Mouse (Mus musculus) yolk sac, embryonic 10.5 days (tissue): ENCODE results near the gene Tnnt3.

Source experiments
- DNase-seq: peaks from one replicate; pipeline ENCODE4 v3.0.0-alpha.2; 2017; ENCODE audit warnings: low spot score

Tnnt3 gene

DNA sequence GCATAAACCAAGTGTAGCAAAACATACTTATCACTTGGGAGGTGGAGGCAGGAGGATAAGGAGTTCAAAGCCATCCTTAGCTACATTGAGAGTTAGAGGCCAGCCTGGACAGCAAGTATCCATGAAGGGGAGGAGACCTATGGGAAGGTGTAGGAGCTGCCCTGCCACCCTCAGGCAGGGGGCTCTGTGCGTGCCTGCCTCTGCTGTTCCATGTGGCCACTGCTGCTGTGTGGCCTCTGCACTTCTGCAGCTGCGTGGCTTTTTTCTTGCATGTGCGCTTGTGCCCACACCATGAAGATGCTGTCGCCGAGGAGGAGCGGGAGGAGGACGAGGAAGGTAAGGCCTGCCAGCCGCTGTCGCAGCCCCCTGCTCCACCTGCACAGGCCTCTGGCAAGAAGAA lies 8.8 kb downstream of the Tnnt3 start:
- no peak for DNase-seq

DNA sequence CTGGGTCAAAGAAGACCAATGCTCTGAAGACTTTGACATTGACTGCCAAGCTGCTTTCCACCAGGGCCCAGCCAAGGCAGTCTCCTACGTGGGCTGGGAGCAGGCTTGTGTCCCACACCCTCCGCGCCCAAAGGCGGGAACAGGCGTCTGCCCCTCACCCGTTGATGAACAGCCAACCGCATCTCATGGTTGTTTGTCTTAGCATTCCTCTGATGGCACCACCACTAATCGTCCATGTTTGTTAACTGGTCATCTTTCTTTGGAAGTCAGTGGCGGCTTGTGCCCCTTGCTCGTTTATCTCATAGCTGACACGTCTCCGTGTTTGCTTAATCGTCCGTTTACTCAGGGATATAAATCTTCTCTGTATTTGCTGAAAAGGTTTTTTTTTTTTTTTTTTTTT lies 10.9 kb downstream of the Tnnt3 start:
- peak; percentile 53 for DNase-seq

DNA sequence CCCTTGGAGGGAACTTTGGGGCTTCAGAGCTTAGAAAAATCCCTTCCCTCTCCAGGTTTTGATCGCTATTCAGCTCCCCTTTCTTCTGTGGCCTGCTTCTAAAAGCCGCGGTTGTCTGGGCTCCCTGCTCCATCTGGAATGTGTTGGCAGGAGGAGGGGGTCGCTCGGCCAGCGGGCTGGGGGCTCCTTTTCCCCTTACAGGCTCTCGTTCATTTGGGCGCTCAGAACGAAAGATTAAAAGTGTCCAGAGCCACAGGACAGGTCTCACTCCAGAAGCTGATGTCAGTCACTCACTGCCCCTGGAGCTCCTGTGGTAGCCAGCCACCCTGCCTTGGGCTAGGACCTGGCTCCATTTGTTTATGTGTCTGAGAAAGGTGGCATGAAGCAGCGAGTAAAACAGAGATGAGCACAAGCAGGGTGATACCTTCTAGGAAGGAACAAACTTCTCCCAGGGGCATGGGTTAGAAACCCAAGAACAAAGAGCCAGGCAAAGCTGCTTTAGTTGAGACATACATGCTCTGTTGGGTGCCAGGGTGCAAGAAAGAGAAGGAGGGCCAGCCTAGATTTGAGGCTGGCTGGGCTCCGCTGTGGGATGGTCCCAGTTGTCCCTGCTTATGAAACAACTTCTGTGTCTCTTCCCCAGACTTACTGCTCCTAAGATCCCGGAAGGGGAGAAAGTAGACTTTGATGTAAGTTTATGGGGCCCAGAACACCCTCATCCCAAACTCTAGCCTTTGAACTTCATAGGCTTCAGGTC lies 11.6 kb downstream of the Tnnt3 start:
- peak; percentile 44 for DNase-seq

DNA sequence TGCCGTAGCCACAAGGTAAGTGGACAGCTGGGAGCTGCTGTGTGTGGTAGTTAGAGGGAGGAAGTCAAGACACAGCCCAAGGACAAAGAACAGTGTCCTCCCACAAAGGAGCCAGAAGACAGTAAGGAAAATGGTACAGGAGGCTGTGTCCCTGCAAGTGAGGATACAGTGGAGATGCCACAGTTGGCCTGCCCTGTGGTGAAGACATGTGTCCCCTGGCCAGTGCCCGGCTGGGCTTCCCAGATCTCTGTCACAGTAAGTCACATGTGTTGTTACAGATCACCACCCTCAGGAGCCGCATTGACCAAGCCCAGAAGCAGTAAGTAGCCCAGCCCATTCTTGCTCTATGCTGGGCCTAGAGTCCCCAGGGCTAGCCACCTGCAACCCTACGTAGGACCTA lies 15.4 kb downstream of the Tnnt3 start:
- DNase-seq: no peak

DNA sequence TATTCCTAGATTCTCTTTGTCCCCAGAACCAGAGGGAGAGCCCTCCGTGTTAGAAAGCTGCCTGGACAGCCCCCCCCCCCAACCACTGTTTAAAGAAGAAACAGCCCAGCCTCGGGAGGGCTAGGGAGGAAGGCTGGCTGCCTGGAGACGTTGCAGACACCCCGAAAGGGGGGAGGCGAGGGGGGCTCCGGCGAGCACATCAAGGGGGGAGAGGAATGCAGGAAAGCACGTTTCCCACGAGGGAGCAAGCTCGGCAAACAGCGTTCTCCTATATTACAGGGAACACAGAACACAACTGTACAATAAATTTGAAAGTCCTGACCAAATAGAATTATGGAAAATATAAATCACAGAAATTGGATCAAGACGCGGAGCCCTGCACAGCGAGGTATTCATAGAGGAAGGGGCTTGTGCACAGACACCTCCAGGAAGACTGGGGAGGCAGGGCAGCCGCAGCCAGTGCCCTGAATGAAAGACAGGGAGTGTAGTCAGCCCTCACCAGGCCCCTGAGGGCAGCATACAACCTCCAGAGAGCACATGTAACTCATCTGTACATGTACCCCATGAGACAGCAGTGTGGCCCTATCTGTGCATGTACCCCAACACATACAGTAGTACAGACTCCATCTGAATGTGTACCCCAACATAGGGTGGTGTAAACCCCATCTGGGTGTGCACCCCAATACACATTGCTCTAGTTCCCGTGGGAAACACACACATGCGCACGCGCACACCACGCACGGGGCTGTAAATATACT lies 17.8 kb downstream of the Tnnt3 start:
- DNase-seq: peak; percentile 71

DNA sequence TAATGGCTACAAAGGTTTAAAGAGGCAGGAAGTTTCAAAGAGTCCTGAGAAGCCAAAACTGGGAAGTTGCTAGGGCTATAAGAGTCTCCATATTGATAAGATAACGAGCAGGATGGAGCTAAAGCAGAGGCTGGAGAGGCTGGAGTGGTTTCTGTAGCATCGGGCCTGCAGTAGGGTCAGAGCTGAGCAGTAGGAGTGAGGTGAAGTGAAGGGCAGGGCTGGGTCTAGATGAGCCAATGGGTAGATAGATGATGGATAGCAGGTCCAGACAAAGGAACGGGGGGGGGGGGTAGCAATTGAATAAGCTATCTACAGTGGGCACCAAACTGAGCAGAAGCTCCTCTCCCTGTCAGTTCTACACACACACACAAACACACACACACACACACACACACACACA lies 18.9 kb downstream of the Tnnt3 start:
- DNase-seq: no peak

DNA sequence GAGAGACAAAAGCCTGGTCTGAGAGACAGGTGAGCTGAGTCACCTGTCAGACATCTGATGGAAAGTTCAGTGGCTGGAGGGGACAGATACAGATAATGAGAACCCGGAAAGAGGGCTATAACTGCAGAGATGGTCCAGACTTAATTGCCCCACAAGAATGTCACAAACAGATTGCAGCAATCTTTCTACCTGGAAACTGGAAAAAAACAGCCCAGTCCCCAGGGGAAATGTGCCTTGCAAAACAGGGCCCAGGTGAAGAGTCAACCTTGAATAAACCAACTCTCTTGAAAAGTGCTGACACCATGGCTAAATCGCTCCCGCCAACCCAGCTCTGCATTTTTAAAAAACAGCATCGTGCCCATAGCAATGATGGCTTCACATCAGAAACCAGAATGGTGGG lies 21.7 kb downstream of the Tnnt3 start:
- DNase-seq: peak; percentile 86

DNA sequence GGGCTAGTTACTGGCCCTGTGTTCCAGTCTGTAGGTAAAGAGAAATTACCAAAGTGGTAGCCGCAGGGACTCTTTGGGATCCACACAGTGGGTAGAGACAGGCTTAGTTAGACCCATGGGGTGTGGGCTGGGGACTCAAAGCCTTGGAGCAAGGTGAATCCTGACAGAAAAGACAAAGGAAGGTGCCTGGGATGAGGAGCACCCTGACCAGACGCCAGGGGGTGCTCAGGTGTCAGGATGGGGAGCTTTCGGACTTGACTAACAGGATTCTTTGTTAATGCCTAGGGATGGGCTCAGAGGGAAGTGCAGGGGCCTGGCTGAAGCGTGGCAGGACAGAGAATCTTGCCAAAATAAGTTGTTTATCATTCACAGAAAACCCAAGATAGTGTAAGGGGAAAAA lies 23.7 kb downstream of the Tnnt3 start:
- peak; percentile 82 for DNase-seq

DNA sequence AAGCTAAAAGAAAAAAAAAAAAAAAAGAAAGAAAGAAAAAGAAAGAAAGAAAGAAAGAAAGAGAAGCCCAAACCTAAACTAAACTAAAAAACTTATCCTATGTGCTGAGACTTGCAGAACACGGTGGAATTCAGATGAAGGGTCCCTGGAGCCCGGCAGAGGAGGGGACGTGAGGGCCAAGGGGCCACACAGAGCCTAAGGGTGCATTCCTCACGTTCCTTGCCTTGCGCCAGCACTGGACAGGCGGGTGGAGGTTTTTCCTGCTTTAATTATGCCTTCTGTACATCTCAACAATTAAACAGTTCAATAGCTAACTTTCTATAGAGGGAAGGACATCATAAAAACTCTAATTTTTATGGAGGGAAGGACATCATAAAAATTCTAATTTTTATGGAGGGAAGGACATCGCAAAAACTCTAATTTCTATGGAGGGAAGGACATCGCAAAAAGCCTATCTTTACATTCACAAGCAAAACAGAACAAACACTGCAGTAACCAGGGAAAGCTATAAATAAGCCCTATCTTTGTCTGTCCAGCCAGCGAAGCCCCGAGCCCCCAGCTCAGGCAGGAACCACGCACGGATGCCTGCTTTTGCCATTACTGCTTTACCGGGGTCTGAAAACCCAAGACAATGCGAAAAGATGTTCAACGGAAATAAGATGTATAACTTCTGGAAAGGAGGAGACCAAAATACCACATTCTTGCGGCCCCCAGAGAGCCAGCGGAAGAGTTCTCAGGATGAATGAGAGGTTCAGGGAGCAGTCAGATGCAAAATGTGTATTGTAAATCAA lies 24.8 kb downstream of the Tnnt3 start:
- DNase-seq: peak; percentile 63

DNA sequence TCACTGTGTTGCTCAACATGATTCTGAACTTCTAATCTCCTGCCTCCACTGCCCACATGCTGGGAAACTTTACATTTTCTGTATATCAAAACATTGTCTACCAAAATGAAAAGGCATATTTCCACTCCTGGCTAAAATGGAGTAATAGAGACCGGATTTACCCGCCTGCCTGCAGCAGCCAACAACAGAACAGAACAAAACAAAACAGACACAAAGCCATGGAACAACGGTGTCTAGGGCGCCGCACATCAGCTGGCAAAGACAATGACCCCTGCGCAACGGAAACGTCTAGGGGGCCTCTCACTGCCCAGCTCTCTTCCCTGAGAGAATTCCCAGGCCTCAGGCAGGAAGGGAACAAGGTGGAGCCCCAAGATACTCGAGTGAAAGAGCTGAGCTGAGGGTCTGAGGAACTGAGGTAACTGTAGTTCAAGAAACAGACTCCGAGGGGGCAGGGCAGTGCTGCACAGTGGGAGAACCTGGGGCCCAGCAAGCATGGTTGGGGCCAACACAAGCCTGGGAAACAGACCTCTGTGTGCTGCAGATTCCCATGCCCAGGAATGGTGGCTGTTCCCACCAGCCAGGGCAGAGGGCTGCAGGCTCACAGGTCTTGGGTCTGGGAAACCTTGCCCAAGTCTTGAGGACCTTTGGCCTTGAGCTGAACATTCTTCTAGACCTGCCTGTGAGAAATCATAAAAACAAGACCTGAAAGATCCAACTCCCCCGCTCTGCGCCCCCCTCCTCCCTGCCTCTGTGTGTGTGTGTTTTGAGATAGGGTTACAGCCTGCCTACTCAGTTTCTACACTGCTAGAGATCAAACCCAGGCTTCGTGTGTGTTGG lies 26.9 kb downstream of the Tnnt3 start:
- peak; percentile 86 for DNase-seq

DNA sequence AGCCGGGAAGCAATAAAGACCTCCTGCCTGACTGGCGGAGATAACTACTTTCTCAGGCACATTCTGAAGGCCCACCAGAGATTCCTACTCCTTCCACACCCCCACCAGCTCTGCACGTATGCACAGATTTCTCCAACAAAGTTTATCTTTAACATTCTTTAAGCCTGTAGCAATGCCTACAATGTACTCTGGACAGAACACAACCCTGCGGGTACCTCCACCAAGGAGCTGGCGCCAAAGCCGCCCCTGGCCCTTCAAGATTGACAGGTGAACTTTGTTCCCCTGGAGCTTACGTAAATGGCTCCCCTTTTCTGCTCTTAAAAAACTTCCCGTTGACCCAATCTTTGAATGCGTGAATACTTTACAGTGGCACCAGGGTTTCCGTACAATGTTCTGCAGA lies 30.7 kb downstream of the Tnnt3 start:
- peak; percentile 85 for DNase-seq

DNA sequence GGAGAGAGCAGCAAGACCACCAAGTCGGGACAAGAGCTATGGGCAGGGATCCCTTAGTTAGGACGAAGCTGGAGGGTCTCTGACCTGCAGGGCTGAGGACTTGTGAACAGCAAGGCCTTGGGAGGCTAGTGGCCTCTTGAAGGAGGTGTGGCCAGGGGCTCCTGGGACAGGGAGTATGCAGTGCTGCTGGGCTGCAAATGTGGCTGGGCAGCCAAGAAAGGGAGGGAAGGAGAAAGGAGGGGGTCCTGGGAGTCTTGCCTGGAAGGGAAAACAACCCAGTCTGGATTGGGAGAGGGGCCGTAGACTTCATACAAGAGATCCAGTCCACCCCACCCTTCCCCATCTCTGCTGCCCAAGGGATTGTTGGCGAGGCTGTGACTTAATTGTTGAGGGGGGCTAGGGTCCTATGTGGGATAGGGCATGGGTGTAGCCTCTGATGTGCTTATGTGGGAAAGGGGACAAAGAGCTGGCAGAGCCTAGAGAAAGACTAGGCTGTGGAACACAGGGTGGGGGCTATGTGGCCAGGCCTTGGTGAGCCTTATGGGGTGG lies 33.4 kb downstream of the Tnnt3 start:
- peak; percentile 17 for DNase-seq

DNA sequence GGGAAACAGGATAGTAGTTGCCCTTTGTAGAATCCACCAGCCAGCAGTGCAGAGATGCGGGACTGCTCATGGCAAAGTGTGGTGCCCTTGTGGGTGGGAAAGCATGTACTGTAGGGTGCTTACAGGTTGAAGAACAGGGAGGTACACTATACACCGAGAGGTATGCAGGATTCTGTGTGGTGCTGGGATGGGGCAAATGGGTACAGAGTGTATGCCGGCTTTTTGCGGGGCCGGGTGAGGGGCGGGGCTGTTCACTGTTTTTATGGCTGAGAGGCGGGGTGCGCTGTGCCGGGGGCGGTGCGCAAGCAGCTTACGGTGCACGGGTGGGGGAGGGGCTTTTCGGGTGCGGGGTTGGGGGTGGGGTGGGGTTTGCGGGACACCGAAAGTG lies 34.0 kb downstream of the Tnnt3 start, which contains the start of gene Mrpl23:
Gene Mrpl23, plus strand, starts transcription at position 16 of the 388 bp plus-strand sequence.
- no peak for DNase-seq

DNA sequence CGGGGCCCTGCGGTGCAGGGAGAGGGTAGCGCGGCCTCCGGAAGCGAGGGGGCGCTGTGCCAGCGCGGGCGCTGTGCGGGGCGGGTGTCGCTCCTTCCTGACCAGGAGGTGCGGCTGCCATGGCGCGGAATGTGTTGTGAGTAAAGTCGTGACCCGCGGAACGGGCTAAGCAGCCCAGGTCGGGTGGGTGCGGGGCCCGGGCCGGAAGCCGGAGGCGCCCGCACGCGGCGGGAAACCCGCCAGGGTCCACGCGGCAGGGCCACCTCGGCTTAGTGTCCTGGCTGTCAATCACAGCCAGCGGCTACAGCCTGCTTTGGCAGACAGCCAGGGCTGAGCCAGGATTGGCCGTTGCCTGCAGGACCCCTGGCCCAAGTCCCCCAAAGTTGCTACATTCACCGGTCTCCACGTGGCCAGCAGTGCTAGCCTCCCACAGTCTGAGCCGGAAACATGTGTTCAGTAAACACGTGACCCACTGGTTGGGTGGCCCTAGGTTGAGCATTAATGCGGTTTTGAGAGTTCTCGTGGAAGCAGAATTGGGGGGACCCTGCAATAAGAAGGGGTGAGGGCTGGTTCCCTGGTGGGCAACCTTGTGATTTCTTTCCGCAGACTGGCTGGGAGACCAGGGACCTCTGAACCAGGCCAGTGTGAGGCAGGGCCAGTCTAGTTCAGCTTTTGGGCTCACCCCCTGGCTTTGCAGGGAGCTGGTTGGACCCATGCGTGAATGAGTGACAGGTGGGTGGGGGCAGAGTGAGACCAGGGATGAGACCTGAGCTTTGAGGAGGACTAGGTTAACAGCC lies 34.6 kb downstream of the Tnnt3 start:
- DNase-seq: peak; percentile 88

DNA sequence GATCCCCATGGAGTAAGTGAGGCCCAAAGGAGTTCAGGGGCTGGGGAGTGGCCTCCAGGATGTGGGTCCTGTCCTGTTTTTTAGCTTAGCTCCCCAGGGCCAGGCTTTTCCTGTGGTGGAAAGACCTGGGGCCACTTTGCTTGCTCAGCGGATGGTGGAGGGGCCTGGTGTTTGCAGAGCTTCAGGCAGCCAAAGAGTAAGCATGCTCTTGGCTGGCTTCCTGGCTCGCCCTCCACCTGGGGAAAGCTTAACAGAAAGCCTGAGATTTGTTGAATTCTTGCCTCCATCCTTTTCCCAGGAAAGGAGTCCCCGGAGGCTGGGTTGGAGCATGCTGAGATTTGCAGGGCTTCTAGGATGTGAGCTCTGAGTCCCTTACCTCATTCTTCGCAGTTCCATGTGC lies 36.5 kb downstream of the Tnnt3 start:
- DNase-seq: peak; percentile 78

DNA sequence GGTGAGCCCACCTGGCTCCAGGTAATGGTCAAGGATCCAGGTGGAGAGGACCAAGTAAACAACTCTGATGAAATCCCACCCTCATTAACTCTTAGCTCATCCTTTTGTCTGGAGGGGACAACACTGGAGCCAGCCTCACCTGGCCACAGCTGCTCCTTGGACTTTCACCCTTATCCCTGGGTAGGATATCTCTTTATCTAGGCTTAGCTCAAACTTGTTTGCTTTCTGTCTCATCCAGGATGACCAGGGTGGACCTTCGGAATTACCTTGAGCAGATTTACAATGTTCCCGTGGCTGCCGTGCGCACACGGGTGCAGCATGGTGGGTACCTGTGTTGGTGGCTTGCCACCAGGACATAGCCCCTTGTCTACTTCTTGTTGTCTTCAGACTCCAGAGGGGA lies 37.2 kb downstream of the Tnnt3 start:
- peak; percentile 88 for DNase-seq

DNA sequence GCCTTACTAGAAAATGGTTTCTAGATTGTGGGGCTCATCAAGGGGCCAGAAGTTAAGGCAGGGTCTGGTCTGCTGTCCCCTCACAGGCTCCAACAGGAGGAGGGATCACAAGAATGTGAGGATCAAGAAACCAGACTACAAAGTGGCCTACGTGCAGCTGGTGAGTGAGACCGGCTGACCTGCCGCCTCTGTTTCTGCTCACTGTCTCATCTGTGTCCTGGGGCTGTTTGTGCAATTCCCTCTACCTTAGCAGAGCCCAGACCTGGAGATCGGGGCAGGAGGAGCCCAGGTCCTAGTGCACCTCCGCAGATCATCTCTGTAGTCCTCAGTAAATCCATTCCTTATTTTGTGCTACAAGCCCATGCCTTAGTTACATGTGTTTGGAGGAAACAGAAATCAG lies 38.5 kb downstream of the Tnnt3 start:
- peak; percentile 75 for DNase-seq

DNA sequence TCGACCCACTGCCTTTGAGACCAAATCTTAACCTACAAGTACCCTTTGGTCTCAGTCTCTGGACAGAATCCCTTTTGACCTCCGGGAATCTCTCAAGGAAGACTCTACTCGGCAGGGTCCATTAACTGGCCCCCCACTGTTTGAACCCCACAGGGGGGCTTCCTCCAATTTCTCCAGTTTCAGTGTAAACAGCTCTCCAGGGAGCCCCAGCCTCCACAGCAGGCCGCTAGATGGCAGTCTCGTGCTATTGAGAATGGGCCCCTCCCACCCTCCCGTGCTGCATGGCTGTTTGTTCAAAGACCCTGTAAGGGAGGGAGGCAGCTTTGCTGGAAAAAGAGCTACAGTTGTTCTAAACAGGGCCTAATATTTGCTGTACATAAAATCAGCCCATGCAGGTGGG lies 39.2 kb downstream of the Tnnt3 start:
- peak; percentile 89 for DNase-seq

DNA sequence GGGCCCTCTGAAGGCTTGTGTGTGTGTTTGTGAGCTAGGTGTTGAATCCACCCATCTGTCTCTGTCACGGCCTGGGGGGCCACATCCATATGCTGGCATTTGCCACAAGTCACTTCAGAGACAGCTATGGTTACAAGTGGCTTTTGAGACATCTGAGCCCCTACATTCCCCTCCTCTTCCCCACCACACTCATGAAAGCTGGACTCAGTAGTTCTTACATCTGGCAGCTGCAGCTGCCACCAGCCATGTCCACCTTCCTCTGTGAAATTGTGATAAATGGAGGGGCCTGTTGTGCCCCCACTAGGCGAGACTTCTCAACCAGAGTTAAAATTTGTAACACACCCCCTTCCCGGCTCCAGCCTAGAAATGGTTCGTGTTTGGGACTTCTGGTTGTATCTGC lies 39.7 kb downstream of the Tnnt3 start:
- no peak for DNase-seq

DNA sequence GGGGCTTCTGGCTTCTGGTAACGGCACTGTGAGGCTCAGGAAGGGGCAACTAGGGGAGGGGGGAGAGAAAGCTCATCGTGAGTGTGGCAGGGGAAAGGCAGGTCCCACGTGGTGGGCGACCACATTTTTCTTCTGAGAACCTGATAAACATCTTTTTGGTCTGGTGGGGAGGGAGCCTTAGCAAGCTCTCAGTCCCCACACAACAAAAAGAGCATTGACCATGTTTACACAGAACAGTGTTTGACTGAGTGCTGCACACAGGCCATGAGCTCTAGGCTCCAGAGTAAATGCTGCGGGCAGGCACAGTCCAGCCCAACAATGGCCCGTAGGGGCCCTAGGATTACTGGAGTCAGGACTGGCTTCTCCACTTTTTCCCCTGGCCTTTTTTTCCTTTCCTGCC lies 40.1 kb downstream of the Tnnt3 start:
- DNase-seq: peak; percentile 59

DNA sequence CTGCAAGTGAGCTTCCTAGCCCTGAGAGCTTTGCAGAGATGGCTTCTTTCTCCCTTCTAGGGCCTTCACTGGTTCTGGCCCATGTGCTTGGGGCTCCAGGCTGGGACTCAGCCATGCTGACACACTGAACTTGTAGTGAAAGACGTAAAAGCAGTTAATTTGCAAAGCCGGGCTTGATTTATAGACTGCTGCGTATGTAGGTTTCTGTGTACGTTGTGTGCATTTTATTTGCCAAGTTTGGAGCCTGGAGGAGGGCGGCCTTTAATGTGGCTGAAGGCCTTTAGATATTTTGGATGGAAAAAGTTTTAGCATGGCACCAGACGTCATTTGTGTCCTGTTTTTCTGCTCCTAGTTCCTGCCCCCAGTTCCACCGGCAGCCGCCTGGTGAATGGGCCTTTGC lies 41.2 kb downstream of the Tnnt3 start:
- DNase-seq: no peak
